Mouse (Mus musculus): Measurements from ENCODE around the gene Gm5726. TPM values are rescaled to one million over a fixed set of nuclear protein-coding genes. Genes with fewer than 3 reads are reported as not detected.

Gene Gm5726
- not detected for polyA plus RNA-seq (2017; shearing (Covaris generic))

DNA sequence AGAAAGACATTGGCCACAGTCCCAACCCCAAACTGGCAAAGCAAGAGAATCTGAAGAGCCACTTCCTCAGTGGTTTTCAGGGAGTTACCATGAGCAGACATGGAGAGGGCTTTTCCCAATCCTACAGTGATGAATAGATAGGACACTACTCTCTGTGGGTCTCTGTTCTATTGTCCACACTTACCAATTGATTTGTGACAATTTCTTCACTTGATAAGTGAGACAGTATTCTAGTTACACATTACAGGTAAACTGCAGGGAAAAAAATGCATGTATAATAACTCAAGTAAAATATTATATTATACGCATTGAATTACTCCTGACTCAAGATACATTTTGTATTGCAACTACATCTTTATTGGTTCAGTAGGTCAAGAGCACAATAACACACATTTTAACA, at the start of gene Gm5726:
Gene Gm5726, minus strand, starts transcription at position 101 of the 400 bp plus-strand sequence.

DNA sequence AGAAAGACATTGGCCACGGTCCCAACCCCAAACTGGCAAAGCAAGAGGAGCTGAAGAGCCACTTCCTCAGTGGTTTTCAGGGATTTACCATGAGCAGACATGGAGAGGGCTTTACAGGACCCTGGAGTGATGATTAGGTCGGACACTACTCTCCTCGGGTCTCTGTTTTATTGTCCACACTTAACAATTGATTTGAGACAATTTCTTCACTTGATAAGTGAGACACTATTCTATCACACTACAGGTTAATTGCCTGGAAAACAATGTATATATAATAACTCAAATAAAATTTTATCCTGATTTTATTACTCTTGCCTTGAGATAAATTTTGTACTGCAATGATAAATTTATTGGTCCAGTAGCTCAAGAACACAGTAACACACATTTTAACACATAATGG, 30.6 kb upstream of the Gm5726 start, which contains the start of gene Gm4141:
Gene Gm4141, minus strand, starts transcription at position 101 of the 400 bp plus-strand sequence.

DNA sequence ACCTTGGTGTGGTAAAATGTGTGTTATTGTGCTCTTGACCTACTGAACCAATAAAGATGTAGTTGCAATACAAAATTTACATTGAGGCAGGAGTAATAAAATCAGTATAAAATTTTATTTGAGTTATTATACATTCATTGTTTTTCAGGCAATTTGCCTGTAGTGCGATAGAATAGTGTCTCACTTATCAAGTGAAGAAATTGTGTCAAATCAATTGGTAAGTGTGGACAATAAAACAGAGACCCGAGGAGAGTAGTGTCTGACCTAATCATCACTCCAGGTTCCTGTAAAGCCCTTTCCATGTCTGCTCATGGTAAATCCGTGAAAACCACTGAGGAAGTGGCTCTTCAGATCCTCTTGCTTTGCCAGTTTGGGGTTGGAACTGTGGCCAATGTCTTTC, 12.0 kb downstream of the Gm5726 start, which contains the start of gene Vmn1r104:
Gene Vmn1r104, plus strand, starts transcription at position 301 of the 400 bp plus-strand sequence.

DNA sequence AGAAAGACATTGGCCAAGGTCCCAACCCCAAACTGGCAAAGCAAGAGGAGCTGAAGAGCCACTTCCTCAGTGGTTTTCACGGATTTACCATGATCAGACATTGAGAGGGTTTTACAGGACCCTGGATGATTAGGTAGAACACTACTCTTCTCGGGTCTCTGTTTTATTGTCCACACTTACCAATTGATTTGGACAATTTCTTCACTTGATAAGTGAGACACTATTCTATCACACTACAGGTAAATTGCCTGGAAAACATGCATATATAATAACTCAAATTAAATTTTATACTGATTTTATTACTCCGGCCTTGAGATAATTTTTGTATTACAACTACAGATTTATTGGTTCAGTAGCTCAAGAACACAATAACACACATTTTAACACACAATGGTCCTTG, 35.1 kb downstream of the Gm5726 start, which contains the start of gene Vmn1r103:
Gene Vmn1r103, minus strand, starts transcription at position 101 of the 400 bp plus-strand sequence.

Other genes starting within 250 kb of the Gm5726 start
- gene Gm4133, start 211.7 kb downstream of the Gm5726 start, polyA plus RNA-seq (2017; shearing (Covaris generic)): not detected
- not detected for gene Gm5728, start 170.3 kb downstream of the Gm5726 start, polyA plus RNA-seq (2017; shearing (Covaris generic))
- not detected for gene Vmn1r100, start 127.8 kb downstream of the Gm5726 start, polyA plus RNA-seq (2017; shearing (Covaris generic))
- gene Vmn1r101, start 103.2 kb downstream of the Gm5726 start, polyA plus RNA-seq (2017; shearing (Covaris generic)): not detected
- gene Gm10670, start 70.8 kb downstream of the Gm5726 start, polyA plus RNA-seq (2017; shearing (Covaris generic)): not detected
- not detected for gene Vmn1r103, start 35.2 kb downstream of the Gm5726 start, polyA plus RNA-seq (2017; shearing (Covaris generic))
- not detected for gene Vmn1r104, start 11.9 kb downstream of the Gm5726 start, polyA plus RNA-seq (2017; shearing (Covaris generic))
- gene Gm4141, start 30.5 kb upstream of the Gm5726 start, polyA plus RNA-seq (2017; shearing (Covaris generic)): not detected
- not detected for gene Gm4513, start 53.3 kb upstream of the Gm5726 start, polyA plus RNA-seq (2017; shearing (Covaris generic))
- gene Vmn1r107, start 123.2 kb upstream of the Gm5726 start, polyA plus RNA-seq (2017; shearing (Covaris generic)): not detected
- gene Vmn1r111, start 157.5 kb upstream of the Gm5726 start, polyA plus RNA-seq (2017; shearing (Covaris generic)): not detected
- not detected for gene Gm10668, start 184.9 kb upstream of the Gm5726 start, polyA plus RNA-seq (2017; shearing (Covaris generic))
- not detected for gene Vmn1r112, start 225.4 kb upstream of the Gm5726 start, polyA plus RNA-seq (2017; shearing (Covaris generic))
- not detected for gene Vmn1r113, start 241.5 kb upstream of the Gm5726 start, polyA plus RNA-seq (2017; shearing (Covaris generic))